Mouse (Mus musculus): ENCODE results near the gene Wnt7b. TPM values are rescaled to one million over a fixed set of nuclear protein-coding genes. Genes with fewer than 3 reads are reported as not detected.
A peak's percentile ranks its signal among the peaks of the same experiment; 100 is the strongest.

The Wnt7b gene
- polyA plus RNA-seq, 1 experiment: not detected

DNA sequence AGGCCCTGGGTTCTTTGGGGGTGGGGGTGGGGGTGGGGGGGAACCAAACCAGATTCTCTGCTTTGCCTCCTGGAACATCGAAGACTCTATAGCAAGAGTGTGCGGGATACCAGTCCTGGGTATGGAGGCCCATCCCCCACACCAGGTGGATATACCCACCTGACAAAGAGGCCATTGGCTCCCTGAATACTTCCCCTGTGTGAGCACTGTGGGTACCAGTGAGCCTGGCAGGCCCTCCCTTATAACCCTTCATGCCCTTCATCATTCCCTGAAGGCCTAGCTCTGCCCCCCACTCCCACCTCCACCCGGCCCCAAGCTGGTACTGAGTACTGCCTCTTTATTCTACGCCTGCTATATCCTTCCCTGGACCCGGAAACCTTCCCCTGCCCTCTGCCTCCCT, 19.7 kb upstream of the Wnt7b start:
- Histone ChIP-seq H3K4me1 (ENCODE audit: control insufficient read depth, insufficient read depth, low read length) (no peaks in the 10 kb centered on the region), H3K4me3 (ENCODE audit: insufficient read depth, low read length) (no peak overlapping the region), H3K27ac (ENCODE audit: insufficient read depth, low read depth, low read length) (no peak overlapping the region)
- no peak for TF ChIP-seq CTCF (IDR thresholded peaks at IDR 0.05; ENCODE audit: low read depth, low read length)
- TF ChIP-seq POLR2A (IDR thresholded peaks at IDR 0.05; ENCODE audit: borderline replicate concordance, low read depth, low read length): no peak

- Histone ChIP-seq H3K27ac (ENCODE audit: insufficient read depth, low read depth, low read length) (no peak overlapping the region), H3K4me1 (ENCODE audit: control insufficient read depth, insufficient read depth, low read length) (no peaks in the 10 kb centered on the region), H3K4me3 (ENCODE audit: insufficient read depth, low read length) (no peak overlapping the region)
- no peak for TF ChIP-seq CTCF (IDR thresholded peaks at IDR 0.05; ENCODE audit: low read depth, low read length)
- TF ChIP-seq POLR2A (IDR thresholded peaks at IDR 0.05; ENCODE audit: borderline replicate concordance, low read depth, low read length): no peak
Observed at GRCm38 (mm10) chr15:85601202-85601601, 18.9 kb upstream of the Wnt7b start.

GRCm38 (mm10) chr15:85600696-85601094, 18.4 kb upstream of the Wnt7b start:
- H3K4me1 ChIP-seq (ENCODE audit: control insufficient read depth, insufficient read depth, low read length): no peaks in the 10 kb centered on the region
- H3K4me3 ChIP-seq (ENCODE audit: insufficient read depth, low read length): no peak overlapping the region
- H3K27ac ChIP-seq (ENCODE audit: insufficient read depth, low read depth, low read length): no peak overlapping the region
- no peak for TF ChIP-seq CTCF (IDR thresholded peaks at IDR 0.05; ENCODE audit: low read depth, low read length)
- no peak for TF ChIP-seq POLR2A (IDR thresholded peaks at IDR 0.05; ENCODE audit: borderline replicate concordance, low read depth, low read length)

GRCm38 (mm10) chr15:85599887-85600695, 17.8 kb upstream of the Wnt7b start:
- Histone ChIP-seq H3K27ac (ENCODE audit: insufficient read depth, low read depth, low read length) (no peak overlapping the region), H3K4me1 (ENCODE audit: control insufficient read depth, insufficient read depth, low read length) (no peaks in the 10 kb centered on the region), H3K4me3 (ENCODE audit: insufficient read depth, low read length) (no peak overlapping the region)
- TF ChIP-seq CTCF (IDR thresholded peaks at IDR 0.05; ENCODE audit: low read depth, low read length): no peak
- no peak for TF ChIP-seq POLR2A (IDR thresholded peaks at IDR 0.05; ENCODE audit: borderline replicate concordance, low read depth, low read length)

DNA sequence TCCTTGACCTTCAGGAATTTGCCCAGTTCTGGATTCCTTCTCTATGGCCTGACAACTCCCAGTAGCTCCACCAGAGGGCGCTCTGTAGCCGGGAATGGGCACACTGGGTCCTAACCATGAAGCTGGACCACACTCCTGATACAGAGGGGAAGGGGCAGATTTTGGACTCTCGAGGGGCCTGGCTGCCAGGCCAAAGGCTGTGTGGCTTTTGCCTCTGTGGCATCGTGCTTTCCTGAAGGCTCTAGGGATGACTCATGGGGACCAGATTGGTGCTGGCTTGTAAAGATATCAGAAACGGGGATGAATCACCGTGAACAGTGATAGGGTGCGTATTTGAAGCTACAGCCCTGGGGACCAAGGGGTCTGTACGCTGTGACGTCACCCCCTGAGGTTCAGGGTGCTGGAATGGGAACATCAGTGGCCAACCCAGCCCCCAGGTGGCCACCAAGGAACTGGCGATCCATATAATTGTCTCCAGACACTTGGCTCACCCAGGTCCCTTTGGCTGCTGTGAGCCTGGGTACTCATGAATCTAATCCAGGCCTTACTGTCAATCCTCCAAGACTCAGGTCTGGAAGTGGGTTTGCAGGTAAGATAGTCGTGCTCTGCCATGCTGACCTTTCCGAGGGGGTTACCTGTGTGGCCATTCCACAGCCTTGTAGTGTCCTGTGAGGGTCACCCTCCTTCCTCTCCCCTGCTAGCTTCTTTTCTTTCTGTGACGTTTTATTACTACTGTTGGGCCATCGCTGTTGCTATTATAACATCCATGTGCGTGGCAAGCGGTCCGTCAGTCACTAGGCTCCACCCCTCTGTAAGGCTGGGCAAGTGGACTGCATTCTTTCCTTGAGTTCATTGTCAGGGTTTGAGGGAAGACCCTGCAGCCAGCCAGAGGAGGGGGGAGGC, 17.0 kb upstream of the Wnt7b start:
- TF ChIP-seq POLR2A (IDR thresholded peaks at IDR 0.05; ENCODE audit: borderline replicate concordance, low read depth, low read length) (no peak), CTCF (IDR thresholded peaks at IDR 0.05; ENCODE audit: low read depth, low read length) (peak; percentile 98)
- no peak overlapping the region for H3K4me3 ChIP-seq (ENCODE audit: insufficient read depth, low read length)
- no peak overlapping the region for H3K27ac ChIP-seq (ENCODE audit: insufficient read depth, low read depth, low read length)
- H3K4me1 ChIP-seq (ENCODE audit: control insufficient read depth, insufficient read depth, low read length): no peaks in the 10 kb centered on the region

DNA sequence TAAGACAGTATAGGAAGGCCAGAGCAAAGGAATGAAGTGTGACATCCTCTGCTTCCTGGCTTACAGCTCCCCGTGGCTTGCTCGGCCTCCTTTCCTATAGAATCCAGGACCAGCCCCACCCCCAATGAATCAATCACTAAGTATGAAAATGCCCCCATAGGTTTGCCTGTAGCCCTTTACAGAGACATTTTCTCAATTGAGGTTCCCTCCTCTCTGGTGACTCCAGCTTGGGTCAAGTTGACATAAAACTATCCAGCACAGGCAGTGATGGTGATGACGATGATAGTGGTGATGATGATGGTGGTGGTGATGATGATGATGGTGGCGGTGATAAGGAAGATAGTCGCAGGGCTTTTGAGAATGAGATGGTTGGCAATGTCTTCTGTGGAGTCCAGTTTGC, 16.2 kb upstream of the Wnt7b start:
- TF ChIP-seq POLR2A (IDR thresholded peaks at IDR 0.05; ENCODE audit: borderline replicate concordance, low read depth, low read length): no peak
- no peak for TF ChIP-seq CTCF (IDR thresholded peaks at IDR 0.05; ENCODE audit: low read depth, low read length)
- Histone ChIP-seq H3K4me1 (ENCODE audit: control insufficient read depth, insufficient read depth, low read length) (no peaks in the 10 kb centered on the region), H3K27ac (ENCODE audit: insufficient read depth, low read depth, low read length) (no peak overlapping the region)

GRCm38 (mm10) chr15:85597403-85597802, 15.1 kb upstream of the Wnt7b start:
- Histone ChIP-seq H3K4me1 (ENCODE audit: control insufficient read depth, insufficient read depth, low read length) (no peaks in the 10 kb centered on the region), H3K4me3 (ENCODE audit: insufficient read depth, low read length) (no peak overlapping the region)

More for the DNA sequence above, 16.2 kb upstream of the Wnt7b start:
- H3K4me3 ChIP-seq (ENCODE audit: insufficient read depth, low read length): no peak overlapping the region

GRCm38 (mm10) chr15:85592674-85593073, 10.4 kb upstream of the Wnt7b start:
- TF ChIP-seq POLR2A (IDR thresholded peaks at IDR 0.05; ENCODE audit: borderline replicate concordance, low read depth, low read length) (no peak), CTCF (IDR thresholded peaks at IDR 0.05; ENCODE audit: low read depth, low read length) (no peak)
- Histone ChIP-seq H3K27ac (ENCODE audit: insufficient read depth, low read depth, low read length) (no peak overlapping the region), H3K4me1 (ENCODE audit: control insufficient read depth, insufficient read depth, low read length) (no peaks in the 10 kb centered on the region), H3K4me3 (ENCODE audit: insufficient read depth, low read length) (no peak overlapping the region)

More at GRCm38 (mm10) chr15:85597403-85597802, 15.1 kb upstream of the Wnt7b start:
- H3K27ac ChIP-seq (ENCODE audit: insufficient read depth, low read depth, low read length): no peak overlapping the region
- TF ChIP-seq POLR2A (IDR thresholded peaks at IDR 0.05; ENCODE audit: borderline replicate concordance, low read depth, low read length) (no peak), CTCF (IDR thresholded peaks at IDR 0.05; ENCODE audit: low read depth, low read length) (no peak)

DNA sequence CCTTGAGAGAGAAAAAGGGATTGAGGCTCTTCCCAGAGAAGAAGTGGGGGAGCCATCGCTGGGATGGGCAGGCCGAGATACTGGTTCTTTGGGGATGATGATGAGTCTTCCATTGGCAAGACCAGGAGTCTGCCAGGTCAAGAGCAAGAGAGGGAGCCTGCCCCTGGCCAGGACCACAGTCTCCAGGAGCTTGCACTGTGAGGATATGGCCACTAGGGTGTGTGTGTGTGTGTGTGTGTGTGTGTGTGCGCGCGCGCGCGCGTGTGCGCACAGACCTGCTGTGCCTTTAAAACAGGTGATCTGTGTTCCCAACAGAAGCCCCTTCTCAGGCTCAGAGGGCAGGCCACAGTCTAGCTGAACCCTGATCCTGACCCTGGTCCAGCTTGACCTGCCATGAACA, 8.6 kb upstream of the Wnt7b start:
- TF ChIP-seq POLR2A (IDR thresholded peaks at IDR 0.05; ENCODE audit: borderline replicate concordance, low read depth, low read length) (no peak), CTCF (IDR thresholded peaks at IDR 0.05; ENCODE audit: low read depth, low read length) (no peak)
- no peak overlapping the region for H3K27ac ChIP-seq (ENCODE audit: insufficient read depth, low read depth, low read length)
- no peak overlapping the region for H3K4me3 ChIP-seq (ENCODE audit: insufficient read depth, low read length)
- no peaks in the 10 kb centered on the region for H3K4me1 ChIP-seq (ENCODE audit: control insufficient read depth, insufficient read depth, low read length)

DNA sequence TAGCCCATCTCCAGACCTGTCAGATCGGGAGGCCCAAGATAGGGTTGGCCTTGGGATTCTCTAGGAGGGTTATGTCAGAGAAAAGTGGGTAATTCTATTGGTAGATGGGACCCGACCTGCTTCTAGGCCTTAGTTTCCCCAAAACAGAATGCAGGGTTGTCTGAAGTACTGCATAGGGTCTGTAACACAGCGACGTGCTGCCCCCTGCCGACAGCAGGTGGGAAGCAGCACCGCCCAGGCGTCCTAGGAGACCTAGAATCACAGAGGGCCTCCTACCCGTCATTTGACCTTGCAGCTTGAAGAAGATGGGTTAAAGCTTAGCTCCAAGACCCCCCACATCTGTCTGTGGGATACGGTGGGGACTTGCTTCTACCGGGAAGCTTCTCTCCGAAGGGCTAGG, 1.2 kb upstream of the Wnt7b start:
- TF ChIP-seq POLR2A (IDR thresholded peaks at IDR 0.05; ENCODE audit: borderline replicate concordance, low read depth, low read length): no peak
- peak; percentile 74 for TF ChIP-seq CTCF (IDR thresholded peaks at IDR 0.05; ENCODE audit: low read depth, low read length)

More for the DNA sequence above, 1.2 kb upstream of the Wnt7b start:
- Histone ChIP-seq H3K4me3 (ENCODE audit: insufficient read depth, low read length) (no peak overlapping the region), H3K4me1 (ENCODE audit: control insufficient read depth, insufficient read depth, low read length) (no peaks in the 10 kb centered on the region), H3K27ac (ENCODE audit: insufficient read depth, low read depth, low read length) (no peak overlapping the region)
